Mouse (Mus musculus) hindbrain, embryonic 13.5 days (tissue): ENCODE data around the gene Nde1. TPM values are rescaled to one million over a fixed set of nuclear protein-coding genes. Genes with fewer than 3 reads are reported as not detected.

Source experiments
- microRNA counts: library from miRNA; unstranded; fragments of <30 nt; microRNA quantifications from one replicate; lab custom pipeline; 2016
- microRNA-seq: library from miRNA; unstranded; fragments of <30 nt; microRNA quantifications from one replicate; pipeline ENCODE4, GENCODE M21; 2016
- polyA plus RNA-seq: library from polyadenylated mRNA; unstranded; fragments of >200 nt; fragmentation: Nextera tagmentation; extraction: Ambion mirVana; gene quantifications from 2 replicates; pipeline ENCODE4 v1.2.1, GENCODE M21; 2015

Nde1 gene
- polyA plus RNA-seq, 1 experiment from 2014 or later, result 35.6 TPM

MicroRNAs within 50 kb of the gene (microRNA counts, 519-probe panel; counts per million panel counts)
- microRNA mmu-miR-484 (lab: Ali Mortazavi, UCI), result 3,829 counts per million, percentile 57 among the panel's probes with 10 or more counts

Small RNA genes lying within 50 kb of the gene (microRNA-seq; reads per million reads assigned to microRNA genes)
- gene Gm27671 (not detected), gene Mir484 (2,822 reads per million, percentile 85 among the genes with 10 or more reads in this experiment)

Other genes starting within 250 kb of the Nde1 start
- 128 and 134 TPM in 2 replicates for gene 2900011O08Rik, start 176.7 kb upstream of the Nde1 start, polyA plus RNA-seq
- gene Ifitm7, start 176.4 kb upstream of the Nde1 start, polyA plus RNA-seq, result 1.1 and 1.3 TPM in 2 replicates
- 17.4 and 17.9 TPM in 2 replicates for gene Marf1, start 76 bp downstream of the Nde1 start, polyA plus RNA-seq
- gene Myh11, start 128.1 kb downstream of the Nde1 start, polyA plus RNA-seq, result 0.53 and 0.84 TPM in 2 replicates
- gene Fopnl, start 154.1 kb downstream of the Nde1 start, polyA plus RNA-seq, result 193 and 197 TPM in 2 replicates
- gene Abcc1, start 198.3 kb downstream of the Nde1 start, polyA plus RNA-seq, result 8.0 and 10.9 TPM in 2 replicates